Mouse (Mus musculus) kidney, embryonic 16.5 days (tissue): ENCODE data around the gene Fhl3. TPM values are rescaled to one million over a fixed set of nuclear protein-coding genes. Genes with fewer than 3 reads are reported as not detected.
"Not testable (repeated sequence)": the region's sequence is repeated elsewhere in the genome, so short reads cannot be mapped to it uniquely, and the experiment has no call there.

Source experiments
- ATAC-seq: fragments of 200-750 bp; cut with Nextera tagmentation; 2 replicates; pipeline ENCODE4 v1.8.0; 2017; ENCODE audit warnings: moderate TSS enrichment; ENCODE audit not compliant: low FRiP score, low TSS enrichment
- H3K27ac ChIP-seq: fragments of 300-500 bp; sonication (generic); 2 replicates; pipeline ENCODE4 v1.5.1; 2014; ENCODE audit warnings: low read length
- H3K27me3 ChIP-seq: fragments of 300-500 bp; sonication (generic); 2 replicates; pipeline ENCODE4 v1.6.1; 2014; ENCODE audit warnings: low read length, control low read depth, mixed read lengths; ENCODE audit not compliant: insufficient read depth
- H3K36me3 ChIP-seq: fragments of 300-500 bp; sonication (generic); 2 replicates; pipeline ENCODE4 v1.6.1; 2014; ENCODE audit warnings: low read length, control low read depth, mixed read lengths; ENCODE audit not compliant: insufficient read depth
- H3K4me1 ChIP-seq: fragments of 300-500 bp; sonication (generic); 2 replicates; pipeline ENCODE4 v1.6.1; 2014; ENCODE audit warnings: low read length, control low read depth, mixed read lengths; ENCODE audit not compliant: insufficient read depth
- H3K4me2 ChIP-seq: fragments of 300-500 bp; sonication (generic); replicated peaks from 2 replicates; pipeline ENCODE4 v1.6.1; 2014; ENCODE audit warnings: low read depth, low read length
- H3K4me3 ChIP-seq: fragments of 300-500 bp; sonication (generic); 2 replicates; pipeline ENCODE4 v1.5.1; 2014; ENCODE audit warnings: mild to moderate bottlenecking, low read length
- H3K9ac ChIP-seq: fragments of 300-500 bp; sonication (generic); replicated peaks from 2 replicates; pipeline ENCODE4 v1.6.1; 2014; ENCODE audit warnings: low read length
- H3K9me3 ChIP-seq: fragments of 300-500 bp; sonication (generic); 2 replicates; pipeline ENCODE4 v1.6.1; 2016; ENCODE audit warnings: low read length, control low read depth
- whole genome bisulfite sequencing: fragments of 180-500 bp; shearing (Covaris S2); extraction: QIAGEN DNeasy Blood & Tissue Kit; methylation state at CpG from one replicate; pipeline ENCODE4 v1.1.7; 2014; 5-methylcytosine and 5-hydroxymethylcytosine counted together
- polyA plus RNA-seq: library from polyadenylated mRNA; unstranded; fragments of >200 nt; fragmentation: Nextera tagmentation; extraction: Ambion mirVana; gene quantifications from 2 replicates; pipeline ENCODE4 v1.2.1, GENCODE M21; 2015

Gene Fhl3
- polyA plus RNA-seq, 1 experiment from 2014 or later: 6.6 TPM

- H3K36me3 ChIP-seq, H3K4me2 ChIP-seq, H3K9me3 ChIP-seq, H3K9ac ChIP-seq, H3K27me3 ChIP-seq, ATAC-seq, H3K4me3 ChIP-seq: not testable (repeated sequence)
- peaks cover 56% of the 10 kb centered on the region for H3K4me1 ChIP-seq
- H3K27ac ChIP-seq: peak overlapping the region; percentile 92
- WGBS: 89% methylated on average over 25 of the region's 25 CpGs
Observed at GRCm38 (mm10) chr4:124707381-124708199, 7.1 kb downstream of the Fhl3 start.

GRCm38 (mm10) chr4:124708200-124708517 lies 7.7 kb downstream of the Fhl3 start:
- H3K9me3 ChIP-seq, H3K27me3 ChIP-seq, ATAC-seq, H3K36me3 ChIP-seq: not testable (repeated sequence)
- peak overlapping the region; percentile 69 for H3K4me2 ChIP-seq
- H3K9ac ChIP-seq: peak overlapping the region; percentile 63; the same call in 1 of the 2 replicates
- peaks cover 54% of the 10 kb centered on the region for H3K4me1 ChIP-seq
- peak overlapping the region; percentile 43; the same call in 1 of the 2 replicates for H3K4me3 ChIP-seq
- peak overlapping the region; percentile 92 for H3K27ac ChIP-seq
- 20% methylated on average over 1 of the region's 1 CpGs for WGBS

GRCm38 (mm10) chr4:124708518-124709477 lies 8.3 kb downstream of the Fhl3 start:
- Histone ChIP-seq H3K4me3 (peak overlapping the region; percentile 43), H3K4me2 (peak overlapping the region; percentile 69), H3K9ac (peak overlapping the region; percentile 63), H3K27me3 (no peaks in the 10 kb centered on the region), H3K36me3 (no peaks in the 10 kb centered on the region), H3K27ac (peak overlapping the region; percentile 92), H3K4me1 (peaks cover 48% of the 10 kb centered on the region), H3K9me3 (no peaks in the 10 kb centered on the region)
- peak; percentile 89 for ATAC-seq
- 1% methylated on average over 41 of the region's 41 CpGs for WGBS

- H3K36me3 ChIP-seq: no peaks in the 10 kb centered on the region
- ATAC-seq: no peak
- H3K4me1 ChIP-seq: peaks cover 36% of the 10 kb centered on the region
- H3K4me2 ChIP-seq: peak overlapping the region; percentile 69
- H3K27me3 ChIP-seq: no peaks in the 10 kb centered on the region
- no peaks in the 10 kb centered on the region for H3K9me3 ChIP-seq
- WGBS: 4% methylated on average over 18 of the region's 18 CpGs
- H3K27ac ChIP-seq: peak overlapping the region; percentile 92
- H3K4me3 ChIP-seq: peak overlapping the region; percentile 38
- peak overlapping the region; percentile 58 for H3K9ac ChIP-seq
Observed at GRCm38 (mm10) chr4:124709961-124710446, 9.5 kb downstream of the Fhl3 start.

GRCm38 (mm10) chr4:124710776-124711291 lies 10.3 kb downstream of the Fhl3 start:
- Histone ChIP-seq H3K9ac (no peak overlapping the region), H3K27ac (peak overlapping the region; percentile 92), H3K9me3 (no peaks in the 10 kb centered on the region), H3K4me1 (peaks cover 34% of the 10 kb centered on the region), H3K4me3 (no peak overlapping the region), H3K36me3 (peaks cover 1% of the 10 kb centered on the region; the same call in 1 of the 2 replicates), H3K27me3 (no peaks in the 10 kb centered on the region), H3K4me2 (peak overlapping the region; percentile 69; the same call in 1 of the 2 replicates)
- ATAC-seq: no peak
- WGBS: 9% methylated on average over 5 of the region's 5 CpGs

- H3K4me3 ChIP-seq: no peak overlapping the region
Observed at GRCm38 (mm10) chr4:124712618-124713017, 12.1 kb downstream of the Fhl3 start.

GRCm38 (mm10) chr4:124713850-124714249 lies 13.3 kb downstream of the Fhl3 start:
- H3K4me2 ChIP-seq, H3K27ac ChIP-seq, H3K9me3 ChIP-seq, H3K9ac ChIP-seq, H3K27me3 ChIP-seq, H3K4me3 ChIP-seq, ATAC-seq: not testable (repeated sequence)
- peaks cover 17% of the 10 kb centered on the region for H3K36me3 ChIP-seq
- peaks cover 22% of the 10 kb centered on the region for H3K4me1 ChIP-seq
- 65% methylated on average over 5 of the region's 5 CpGs for WGBS

More at GRCm38 (mm10) chr4:124712618-124713017, 12.1 kb downstream of the Fhl3 start:
- WGBS: 84% methylated on average over 6 of the region's 6 CpGs
- H3K9me3 ChIP-seq: no peaks in the 10 kb centered on the region
- H3K27me3 ChIP-seq: no peaks in the 10 kb centered on the region
- no peak for ATAC-seq
- no peak overlapping the region for H3K4me2 ChIP-seq
- 0 out of 2 replicates have a peak overlapping the region, but pooled peaks have one; percentile 4 for H3K9ac ChIP-seq
- peaks cover 7% of the 10 kb centered on the region for H3K36me3 ChIP-seq
- peaks cover 31% of the 10 kb centered on the region for H3K4me1 ChIP-seq
- no peak overlapping the region for H3K27ac ChIP-seq

- peak within 1 kb of the TSS; percentile 65 for H3K4me3 ChIP-seq
- peak within 1 kb of the TSS; percentile 72 for H3K4me2 ChIP-seq
- peak within 1 kb of the TSS; percentile 74 for H3K9ac ChIP-seq
- H3K36me3 ChIP-seq: peaks cover 26% of the 10 kb centered on the region
- 0% methylated on average over 57 of the region's 57 CpGs for WGBS
- peaks cover 15% of the 10 kb centered on the region for H3K4me1 ChIP-seq
- H3K27ac ChIP-seq: peak within 1 kb of the TSS; percentile 17; the same call in 1 of the 2 replicates
- H3K27me3 ChIP-seq: no peaks in the 10 kb centered on the region
- ATAC-seq: peak; percentile 92
- no peaks in the 10 kb centered on the region for H3K9me3 ChIP-seq
Observed at GRCm38 (mm10) chr4:124714545-124715481, 14.3 kb downstream of the Fhl3 start, which contains the start of gene Sf3a3. Sf3a3 (plus strand) TSS chr4:124714776.
